In genomic region chr17:15622913-15623312, GRCm38 (mm10) we compare ENCODE assay signal across 8 mouse cellular contexts. TPM values are rescaled to one million over a fixed set of nuclear protein-coding genes. Genes with fewer than 3 reads are reported as not detected.
A peak's percentile ranks its signal among the peaks of the same experiment; 100 is the strongest.
DNase-seq lines count a peak whose midpoint lies in the region; ATAC-seq and TF ChIP-seq lines count a peak whose summit lies in the region.

No protein-coding gene starts in this region.

- ATAC-seq in frontal cortex, adult (ENCODE audit: low TSS enrichment), result no peak; the same call in 1 of the 2 replicates
- 0 out of 2 replicates have a peak, but pooled peaks have one; percentile 27 for ATAC-seq in midbrain, embryonic 12.5 days (ENCODE audit: low FRiP score, low read depth)
- ATAC-seq in inflammation-experienced regulatory T-cells, adult 6 months, result peak; percentile 43
- no peak for ATAC-seq in stomach, postnatal 0 days (ENCODE audit: low FRiP score, low TSS enrichment)
- ATAC-seq in monocyte, adult 5-6 weeks (replicated peaks; ENCODE audit: insufficient number of reproducible peaks, low FRiP score, low TSS enrichment, poor library complexity, severe bottlenecking), result no peak

- H3K4me3 ChIP-seq in midbrain, embryonic 12.5 days, result no peak overlapping the region
- H3K4me3 ChIP-seq in midbrain, embryonic 10.5 days, result no peak overlapping the region
- H3K4me3 ChIP-seq in stomach, postnatal 0 days (ENCODE audit: low read depth, low read length), result no peak overlapping the region

- no peaks in the 10 kb centered on the region for H3K9me3 ChIP-seq in midbrain, embryonic 12.5 days
- H3K9me3 ChIP-seq in midbrain, embryonic 10.5 days (replicated peaks), result no peaks in the 10 kb centered on the region
- no peaks in the 10 kb centered on the region for H3K9me3 ChIP-seq in stomach, postnatal 0 days (ENCODE audit: control insufficient read depth, low read length)

- H3K27ac ChIP-seq in midbrain, embryonic 12.5 days (replicated peaks), result no peak overlapping the region
- H3K27ac ChIP-seq in midbrain, embryonic 10.5 days (replicated peaks), result no peak overlapping the region
- no peak overlapping the region for H3K27ac ChIP-seq in stomach, postnatal 0 days (replicated peaks)

- H3K27me3 ChIP-seq in midbrain, embryonic 12.5 days, result no peaks in the 10 kb centered on the region
- no peaks in the 10 kb centered on the region for H3K27me3 ChIP-seq in midbrain, embryonic 10.5 days (ENCODE audit: low read depth, poor library complexity, severe bottlenecking)
- no peaks in the 10 kb centered on the region for H3K27me3 ChIP-seq in stomach, postnatal 0 days (ENCODE audit: control insufficient read depth, insufficient read depth, low read length)

- WGBS in midbrain, embryonic 12.5 days, result 0% methylated on average over 2 of the region's 2 CpGs
- 7% methylated on average over 2 of the region's 2 CpGs for WGBS in midbrain, embryonic 10.5 days
- WGBS in stomach, postnatal 0 days, result 4% methylated on average over 2 of the region's 2 CpGs

- H3K9ac ChIP-seq in midbrain, embryonic 12.5 days (replicated peaks), result no peak overlapping the region
- H3K9ac ChIP-seq in stomach, postnatal 0 days (ENCODE audit: low read length), result no peak overlapping the region

- no peak for TF ChIP-seq EP300 in stomach, postnatal 0 days (optimal IDR thresholded peaks at IDR 0.05)

- no peaks in the 10 kb centered on the region for H3K36me3 ChIP-seq in midbrain, embryonic 12.5 days
- H3K36me3 ChIP-seq in midbrain, embryonic 10.5 days, result no peaks in the 10 kb centered on the region
- no peaks in the 10 kb centered on the region for H3K36me3 ChIP-seq in stomach, postnatal 0 days (ENCODE audit: control insufficient read depth, insufficient read depth, low read length)

- peak; percentile 78 for TF ChIP-seq CTCF in stomach, postnatal 0 days (IDR thresholded peaks at IDR 0.05; ENCODE audit: low read depth)

- DNase-seq in frontal cortex, postnatal 36 days (ENCODE audit: low spot score in 2 of 2), result peak; percentile 6 to 21
- DNase-seq in midbrain, embryonic 10.5 days (ENCODE audit: low spot score), result no peak
- peak; percentile 65 for DNase-seq in R1 (ENCODE audit: low read depth, low spot score)
- no peak for DNase-seq in stomach, postnatal 0 days (ENCODE audit: low spot score)

- no peak overlapping the region for H3K4me2 ChIP-seq in midbrain, embryonic 12.5 days (replicated peaks)
- no peak overlapping the region for H3K4me2 ChIP-seq in stomach, postnatal 0 days (replicated peaks; ENCODE audit: low read depth)

- H3K4me1 ChIP-seq in midbrain, embryonic 12.5 days, result no peaks in the 10 kb centered on the region
- no peaks in the 10 kb centered on the region for H3K4me1 ChIP-seq in midbrain, embryonic 10.5 days
- H3K4me1 ChIP-seq in stomach, postnatal 0 days (replicated peaks; ENCODE audit: control insufficient read depth, insufficient read depth), result no peaks in the 10 kb centered on the region

RNA-seq across cellular contexts. Expression of gene Prdm9, which starts 58.8 kb away (rescaled TPM):
- polyA plus RNA-seq in midbrain, embryonic 12.5 days (2016; fragmentation: Nextera tagmentation; extraction: Ambion mirVana), result 3.8 and 4.2 TPM in 2 replicates
- 3.6 and 3.7 TPM in 2 replicates for polyA plus RNA-seq in midbrain, embryonic 10.5 days (2016; fragmentation: Nextera tagmentation; extraction: Ambion mirVana)
- 1 to 10 TPM; 4.5 to 9.0 (median 7.0) TPM for polyA plus RNA-seq in inflammation-experienced regulatory T-cells, adult 6 months (2017; shearing (Covaris generic))
- 1.6 and 2.2 TPM in 2 replicates for polyA plus RNA-seq in stomach, postnatal 0 days (2015; fragmentation: Nextera tagmentation; extraction: Ambion mirVana)
- 3.8 to 15.2 TPM (median 4.9 TPM) in 3 replicates for total RNA-seq in monocyte, adult 5-6 weeks (2017)

Comparison
In these comparisons a context has a peak if more than half of its experiments do, and no peak if none do; other contexts are left out.
1. DNase-seq: peak in frontal cortex, postnatal 36 days (2 of 2) and R1 (single experiment); none in midbrain, embryonic 10.5 days (single experiment) and stomach, postnatal 0 days (single experiment).
2. ATAC-seq: peak in midbrain, embryonic 12.5 days (single experiment) and inflammation-experienced regulatory T-cells, adult 6 months (single experiment); none in frontal cortex, adult (single experiment), stomach, postnatal 0 days (single experiment) and monocyte, adult 5-6 weeks (single experiment).